Mouse (Mus musculus) hindbrain, embryonic 10.5 days (tissue): Measurements from ENCODE around the gene Gm11077. TPM values are rescaled to one million over a fixed set of nuclear protein-coding genes. Genes with fewer than 3 reads are reported as not detected.

Source experiments
- DNase-seq: peaks from one replicate; pipeline ENCODE4 v3.0.0-alpha.2; 2017; ENCODE audit warnings: low spot score
- H3K27ac ChIP-seq: fragments of 300-500 bp; sonication (generic); 2 replicates; pipeline ENCODE4 v1.5.1; 2016; ENCODE audit warnings: mild to moderate bottlenecking, moderate library complexity
- H3K27me3 ChIP-seq: fragments of 300-500 bp; sonication (generic); 2 replicates; pipeline ENCODE4 v1.6.1; 2016; ENCODE audit warnings: mild to moderate bottlenecking; ENCODE audit not compliant: poor library complexity, insufficient read depth, severe bottlenecking
- H3K36me3 ChIP-seq: fragments of 300-500 bp; sonication (generic); 2 replicates; pipeline ENCODE4 v1.6.1; 2016; ENCODE audit warnings: mild to moderate bottlenecking, moderate library complexity
- H3K4me1 ChIP-seq: fragments of 300-500 bp; sonication (generic); replicated peaks from 2 replicates; pipeline ENCODE4 v1.6.1; 2016; ENCODE audit warnings: mild to moderate bottlenecking
- H3K4me3 ChIP-seq: fragments of 300-500 bp; sonication (generic); 2 replicates; pipeline ENCODE4 v1.5.1; 2016; ENCODE audit warnings: mild to moderate bottlenecking, moderate library complexity
- H3K9me3 ChIP-seq: fragments of 300-500 bp; sonication (generic); 2 replicates; pipeline ENCODE4 v1.6.1; 2016; ENCODE audit warnings: mild to moderate bottlenecking, moderate library complexity
- WGBS: fragments of 180-500 bp; shearing (Covaris S2); methylation state at CpG from one replicate; pipeline ENCODE4 v1.1.7; 2016; 5-methylcytosine and 5-hydroxymethylcytosine counted together
- polyA plus RNA-seq: library from polyadenylated mRNA; unstranded; fragments of >200 nt; fragmentation: Nextera tagmentation; extraction: Ambion mirVana; gene quantifications from 2 replicates; pipeline ENCODE4 v1.2.1, GENCODE M21; 2016

The Gm11077 gene
- polyA plus RNA-seq, 1 experiment from 2014 or later: not detected

DNA sequence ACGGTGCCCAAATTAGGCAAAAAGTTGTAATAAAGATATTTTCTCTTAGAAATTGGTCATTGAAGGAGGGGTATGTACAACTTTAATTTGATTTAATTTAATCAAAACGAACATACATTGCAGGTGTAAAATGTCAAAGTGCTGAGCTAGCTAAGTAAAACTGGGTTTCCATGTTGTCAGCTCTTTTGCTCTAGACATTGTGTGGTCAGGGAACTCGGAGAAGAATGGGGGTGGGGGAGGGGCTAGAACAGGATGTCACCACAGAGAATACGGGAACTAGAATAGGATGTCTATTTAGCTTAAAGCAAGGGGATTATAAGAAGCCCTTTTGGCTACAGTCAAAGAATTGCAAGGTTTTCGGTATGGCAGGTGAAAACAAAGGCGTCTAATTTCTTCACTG is 38.2 kb downstream of the Gm11077 start:
- Histone ChIP-seq H3K27me3 (no peaks in the 10 kb centered on the region), H3K4me1 (peaks cover 21% of the 10 kb centered on the region), H3K27ac (peak overlapping the region; percentile 35; the same call in 1 of the 2 replicates), H3K4me3 (no peak overlapping the region), H3K36me3 (no peaks in the 10 kb centered on the region), H3K9me3 (no peaks in the 10 kb centered on the region)
- DNase-seq: no peak
- WGBS: 66% methylated on average over 6 of the region's 6 CpGs

DNA sequence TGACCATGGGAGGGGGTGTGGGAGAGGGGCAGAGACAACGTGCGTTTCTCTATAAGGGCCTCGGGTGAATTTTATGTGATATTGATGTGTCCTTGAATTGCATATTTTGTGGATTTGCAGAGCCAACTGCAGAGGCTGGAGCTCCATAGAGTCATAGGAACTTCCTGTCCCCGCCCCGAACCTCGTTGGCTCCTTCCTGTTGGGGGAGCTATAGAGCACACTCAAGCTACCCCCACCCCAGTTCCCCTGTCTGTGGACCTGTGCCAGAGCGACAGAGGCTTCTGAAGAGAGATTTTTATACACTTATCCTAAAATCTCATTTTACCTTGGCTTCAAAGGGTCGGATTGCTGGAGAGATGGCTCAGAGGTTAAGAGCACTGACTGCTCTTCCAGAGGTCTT is 39.1 kb downstream of the Gm11077 start:
- no peak for DNase-seq
- no peaks in the 10 kb centered on the region for H3K27me3 ChIP-seq
- H3K27ac ChIP-seq: no peak overlapping the region
- H3K36me3 ChIP-seq: no peaks in the 10 kb centered on the region
- H3K9me3 ChIP-seq: no peaks in the 10 kb centered on the region
- no peak overlapping the region for H3K4me3 ChIP-seq
- whole genome bisulfite sequencing: 87% methylated on average over 8 of the region's 8 CpGs
- H3K4me1 ChIP-seq: peaks cover 21% of the 10 kb centered on the region

DNA sequence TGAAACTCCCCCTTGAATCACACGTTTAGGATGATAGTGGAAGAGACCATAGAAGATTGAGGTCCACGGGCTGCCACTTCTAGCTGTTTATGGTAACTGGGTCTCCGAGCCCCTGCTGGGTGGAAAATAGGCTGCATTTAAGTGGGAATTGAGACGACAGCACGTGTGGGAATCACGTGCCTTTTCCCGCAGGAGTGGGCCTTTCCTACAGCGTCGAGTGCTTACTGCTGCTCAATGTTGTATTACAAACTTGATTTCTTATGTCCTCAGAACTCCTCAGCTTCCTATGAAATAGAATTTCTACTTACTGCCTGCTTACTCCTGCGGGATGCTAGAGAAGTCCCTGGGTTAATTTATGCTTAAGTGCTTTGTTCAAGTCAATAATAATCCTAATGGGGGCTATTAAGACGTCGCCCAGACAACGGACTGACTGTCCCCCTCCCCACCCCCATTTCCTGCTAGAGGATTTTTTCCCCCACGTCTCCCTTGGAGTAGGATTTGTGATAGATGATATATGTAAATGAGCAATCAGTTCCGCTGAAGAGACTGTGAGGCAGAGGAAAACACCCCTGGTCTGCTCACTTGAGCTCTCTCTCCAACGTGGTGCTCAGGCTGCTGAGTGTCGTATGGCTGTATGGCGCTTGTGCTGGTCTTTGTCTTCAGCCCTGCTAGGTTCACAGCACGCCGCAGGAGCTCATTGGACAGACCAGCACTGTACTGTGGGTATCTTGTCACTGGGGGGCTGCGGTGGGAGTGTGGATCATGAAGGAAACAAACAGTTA is 40.0 kb downstream of the Gm11077 start:
- DNase-seq: peak; percentile 51
- Histone ChIP-seq H3K4me3 (no peak overlapping the region), H3K27me3 (no peaks in the 10 kb centered on the region), H3K9me3 (no peaks in the 10 kb centered on the region), H3K36me3 (no peaks in the 10 kb centered on the region), H3K4me1 (peaks cover 21% of the 10 kb centered on the region), H3K27ac (peak overlapping the region; percentile 45; the same call in 1 of the 2 replicates)
- WGBS: 46% methylated on average over 21 of the region's 21 CpGs

DNA sequence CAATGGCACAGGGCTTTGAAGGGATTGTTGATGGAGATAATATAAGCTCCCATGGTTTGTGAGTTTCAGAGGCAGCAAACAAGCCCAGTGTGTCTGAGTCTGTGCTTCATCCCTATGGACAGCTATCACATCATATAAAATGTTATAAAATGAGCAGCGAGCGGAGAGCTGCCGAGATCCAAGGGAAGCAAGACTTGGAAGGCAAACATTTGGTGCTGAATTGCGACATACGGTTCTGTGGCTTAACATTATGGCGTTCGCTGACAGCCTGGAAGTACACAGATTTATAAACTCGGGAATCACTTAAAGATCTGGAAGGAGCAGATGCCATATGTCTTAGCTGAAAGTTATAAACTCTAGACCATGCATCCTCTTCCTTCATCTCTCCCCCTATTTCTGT is 47.2 kb downstream of the Gm11077 start:
- 92% methylated on average over 8 of the region's 8 CpGs for whole genome bisulfite sequencing
- DNase-seq: no peak
- H3K27me3 ChIP-seq: no peaks in the 10 kb centered on the region
- no peak overlapping the region for H3K4me3 ChIP-seq
- no peaks in the 10 kb centered on the region for H3K4me1 ChIP-seq
- H3K9me3 ChIP-seq: no peaks in the 10 kb centered on the region
- no peaks in the 10 kb centered on the region for H3K36me3 ChIP-seq
- H3K27ac ChIP-seq: no peak overlapping the region

DNA sequence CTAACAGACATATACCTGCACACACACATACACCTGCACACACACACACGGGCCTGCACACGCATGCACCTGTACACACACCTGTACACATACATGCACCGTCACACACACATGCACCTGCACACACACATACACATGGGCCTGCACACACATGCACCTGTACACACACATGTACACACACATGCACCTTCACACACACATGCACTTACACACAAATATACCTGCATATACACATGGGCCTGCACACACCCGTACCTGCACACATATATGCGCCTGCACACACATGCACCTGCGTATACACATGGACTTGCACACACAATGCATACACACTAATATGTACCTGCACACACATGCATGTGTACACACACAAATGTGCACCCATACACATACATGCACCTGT is 53.4 kb downstream of the Gm11077 start:
- H3K9me3 ChIP-seq: no peaks in the 10 kb centered on the region

GRCm38 (mm10) chr6:140786058-140786457 is 57.0 kb downstream of the Gm11077 start:
- 68% methylated on average over 2 of the region's 2 CpGs for WGBS
- H3K4me3 ChIP-seq: no peak overlapping the region
- no peaks in the 10 kb centered on the region for H3K27me3 ChIP-seq
- H3K27ac ChIP-seq: no peak overlapping the region
- H3K36me3 ChIP-seq: no peaks in the 10 kb centered on the region
- no peak for DNase-seq
- 0 out of 2 replicates have a peak, but pooled peaks cover 5% of the 10 kb centered on the region for H3K4me1 ChIP-seq
- no peaks in the 10 kb centered on the region for H3K9me3 ChIP-seq

More for the DNA sequence above, 53.4 kb downstream of the Gm11077 start:
- Histone ChIP-seq H3K27ac (no peak overlapping the region), H3K27me3 (no peaks in the 10 kb centered on the region), H3K4me1 (0 out of 2 replicates have a peak, but pooled peaks cover 5% of the 10 kb centered on the region), H3K36me3 (no peaks in the 10 kb centered on the region), H3K4me3 (no peak overlapping the region)
- WGBS: 93% methylated on average over 6 of the region's 6 CpGs
- DNase-seq: no peak

GRCm38 (mm10) chr6:140789850-140790249 is 60.8 kb downstream of the Gm11077 start:
- Histone ChIP-seq H3K4me1 (0 out of 2 replicates have a peak, but pooled peaks cover 5% of the 10 kb centered on the region), H3K4me3 (no peak overlapping the region), H3K36me3 (no peaks in the 10 kb centered on the region), H3K27ac (no peak overlapping the region), H3K27me3 (no peaks in the 10 kb centered on the region), H3K9me3 (no peaks in the 10 kb centered on the region)
- WGBS: 44% methylated on average over 3 of the region's 3 CpGs
- no peak for DNase-seq

GRCm38 (mm10) chr6:140793676-140794262 is 64.7 kb downstream of the Gm11077 start:
- peaks cover under 1% of the 10 kb centered on the region; the same call in 1 of the 2 replicates for H3K9me3 ChIP-seq
- 87% methylated on average over 6 of the region's 6 CpGs for WGBS

DNA sequence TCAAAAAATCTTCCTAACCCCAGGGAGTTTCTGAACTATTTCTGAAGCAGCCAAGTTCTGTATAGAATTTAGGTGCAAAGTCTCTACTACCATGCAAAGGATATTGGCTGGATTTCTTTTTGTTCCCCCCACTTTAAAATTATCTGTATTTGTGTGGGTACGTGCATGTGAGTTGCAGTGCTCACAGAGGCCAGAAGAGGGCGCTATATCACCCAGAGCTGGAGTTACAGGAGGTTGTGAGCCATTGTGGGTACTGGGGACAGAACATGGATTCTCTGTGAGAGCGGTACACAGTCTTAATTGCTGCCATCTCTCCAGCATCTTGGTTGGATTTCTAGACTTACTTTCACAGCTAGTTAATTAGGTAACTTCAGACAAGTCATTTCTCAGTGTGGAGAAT is 69.8 kb downstream of the Gm11077 start:
- WGBS: 66% methylated on average over 3 of the region's 3 CpGs
- no peaks in the 10 kb centered on the region for H3K4me1 ChIP-seq
- DNase-seq: no peak
- H3K9me3 ChIP-seq: peaks cover 3% of the 10 kb centered on the region; the same call in 1 of the 2 replicates
- no peaks in the 10 kb centered on the region for H3K36me3 ChIP-seq
- H3K27ac ChIP-seq: no peak overlapping the region
- no peaks in the 10 kb centered on the region for H3K27me3 ChIP-seq
- H3K4me3 ChIP-seq: no peak overlapping the region

More at GRCm38 (mm10) chr6:140793676-140794262, 64.7 kb downstream of the Gm11077 start:
- no peak overlapping the region for H3K27ac ChIP-seq
- H3K27me3 ChIP-seq: no peaks in the 10 kb centered on the region
- no peaks in the 10 kb centered on the region for H3K4me1 ChIP-seq
- no peaks in the 10 kb centered on the region for H3K36me3 ChIP-seq
- DNase-seq: no peak
- H3K4me3 ChIP-seq: no peak overlapping the region

- no peak overlapping the region for H3K4me3 ChIP-seq
- H3K27ac ChIP-seq: no peak overlapping the region
- H3K27me3 ChIP-seq: no peaks in the 10 kb centered on the region
- no peak for DNase-seq
- 92% methylated on average over 16 of the region's 16 CpGs for WGBS
- peaks cover 3% of the 10 kb centered on the region; the same call in 1 of the 2 replicates for H3K9me3 ChIP-seq
- H3K4me1 ChIP-seq: no peaks in the 10 kb centered on the region
- H3K36me3 ChIP-seq: no peaks in the 10 kb centered on the region
Observed at GRCm38 (mm10) chr6:140799435-140800040, 70.5 kb downstream of the Gm11077 start.

- Histone ChIP-seq H3K4me3 (no peak overlapping the region), H3K27me3 (no peaks in the 10 kb centered on the region), H3K36me3 (no peaks in the 10 kb centered on the region), H3K27ac (no peak overlapping the region), H3K4me1 (no peaks in the 10 kb centered on the region), H3K9me3 (peaks cover 3% of the 10 kb centered on the region; the same call in 1 of the 2 replicates)
- 88% methylated on average over 4 of the region's 4 CpGs for WGBS
- DNase-seq: no peak
Observed at GRCm38 (mm10) chr6:140800587-140800986, 71.5 kb downstream of the Gm11077 start.
